Mouse (Mus musculus) CH12.LX (cell line): ENCODE results near the gene D6Ertd527e. TPM values are rescaled to one million over a fixed set of nuclear protein-coding genes. Genes with fewer than 3 reads are reported as not detected.

Experiments
- DNase-seq: peaks from one replicate; pipeline ENCODE4 v3.0.0-alpha.2; 2013; ENCODE audit errors: extremely low read depth
- H3K27ac ChIP-seq: 2 replicates; pipeline ENCODE4 v1.5.1; 2012; ENCODE audit warnings: low read depth, mild to moderate bottlenecking, control low read depth, moderate library complexity; ENCODE audit not compliant: insufficient read depth
- H3K27me3 ChIP-seq: replicated peaks from 2 replicates; pipeline ENCODE3; 2012; ENCODE audit warnings: inconsistent platforms
- H3K36me3 ChIP-seq, 2 experiments: replicated peaks in 1 of 2; 2 replicates each; pipeline versions ENCODE3 to v1.6.1; 2012; ENCODE audit warnings: inconsistent platforms in 1 of 2, low read length in 1 of 2, mild to moderate bottlenecking in 1 of 2, mixed read lengths in 1 of 2, moderate library complexity in 1 of 2; ENCODE audit not compliant: control insufficient read depth in 1 of 2, insufficient read depth in 1 of 2
- H3K4me1 ChIP-seq, 2 experiments: 2 replicates each; pipeline ENCODE4 v1.6.1; 2012; ENCODE audit warnings: inconsistent platforms in 1 of 2, moderate library complexity in 1 of 2; ENCODE audit not compliant: insufficient read depth in 2 of 2, control insufficient read depth in 1 of 2
- H3K4me2 ChIP-seq: 2 replicates; pipeline ENCODE4 v1.6.1; 2012; ENCODE audit warnings: low read depth, mild to moderate bottlenecking, control low read depth; ENCODE audit not compliant: poor library complexity, insufficient read depth, severe bottlenecking
- H3K4me3 ChIP-seq, 3 experiments: fragments of 150-350 bp in 1 of 3; sonication (generic) in 1 of 3; replicated peaks in 1 of 3; 2 replicates each; pipeline versions ENCODE3 to v1.5.1; 2011 to 2012; ENCODE audit warnings: low read depth in 2 of 3, low read length in 2 of 3, mild to moderate bottlenecking in 2 of 3, moderate library complexity in 2 of 3, control low read depth in 1 of 3, improper control_type of control experiment in 1 of 3, inconsistent platforms in 1 of 3, mixed read lengths in 1 of 3; ENCODE audit not compliant: poor library complexity in 1 of 3
- H3K79me2 ChIP-seq: replicated peaks from 2 replicates; pipeline ENCODE4 v1.6.1; 2012; ENCODE audit warnings: mild to moderate bottlenecking, moderate library complexity; ENCODE audit not compliant: control insufficient read depth, poor library complexity, insufficient read depth, severe bottlenecking; ENCODE audit errors: extremely low read depth
- H3K9ac ChIP-seq: 2 replicates; pipeline ENCODE4 v1.6.1; 2012; ENCODE audit warnings: low read depth, mild to moderate bottlenecking, control low read depth, moderate library complexity; ENCODE audit not compliant: insufficient read depth
- H3K9me3 ChIP-seq: replicated peaks from 2 replicates; pipeline ENCODE3; 2012; ENCODE audit warnings: low read length, inconsistent platforms, mixed read lengths
- BHLHE40 ChIP-seq: IDR thresholded peaks from 2 replicates; pipeline ENCODE4 v1.6.1; 2011; ENCODE audit warnings: mild to moderate bottlenecking, low read depth, low read length, improper control_type of control experiment
- CTCF ChIP-seq, 2 experiments: IDR thresholded peaks in 1 of 2; conservative IDR thresholded peaks in 1 of 2; 2 replicates each; pipeline ENCODE4 v1.5.1; 2011 to 2012; ENCODE audit warnings: low read depth in 2 of 2, low read length in 2 of 2, improper control_type of control experiment in 1 of 2, inconsistent platforms in 1 of 2, mild to moderate bottlenecking in 1 of 2, moderate library complexity in 1 of 2
- ETS1 ChIP-seq: conservative IDR thresholded peaks from 2 replicates; pipeline ENCODE4 v1.6.1; 2012; ENCODE audit warnings: low read depth, mild to moderate bottlenecking, inconsistent platforms, low read length, improper control_type of control experiment, moderate library complexity
- HCFC1 ChIP-seq: IDR thresholded peaks from 2 replicates; pipeline ENCODE4 v1.6.1; 2012; ENCODE audit warnings: low read depth, mild to moderate bottlenecking, inconsistent platforms, low read length, improper control_type of control experiment
- KAT2A ChIP-seq: IDR thresholded peaks from 2 replicates; pipeline ENCODE4 v1.6.1; 2012; ENCODE audit warnings: low read length, improper control_type of control experiment, inconsistent platforms; ENCODE audit not compliant: insufficient replicate concordance
- MAZ ChIP-seq: IDR thresholded peaks from 2 replicates; pipeline ENCODE4 v1.6.1; 2012; ENCODE audit warnings: low read depth, mild to moderate bottlenecking, inconsistent platforms, low read length, improper control_type of control experiment, moderate library complexity
- NELFE ChIP-seq: IDR thresholded peaks from 2 replicates; pipeline ENCODE4 v1.6.1; 2011; ENCODE audit warnings: low read depth, low read length, improper control_type of control experiment
- NRF1 ChIP-seq: IDR thresholded peaks from 2 replicates; pipeline ENCODE4 v1.6.1; 2014; ENCODE audit warnings: low read depth, mild to moderate bottlenecking, inconsistent platforms, low read length, improper control_type of control experiment, moderate library complexity
- POLR2A ChIP-seq: IDR thresholded peaks from 2 replicates; pipeline ENCODE4 v1.6.1; 2011; ENCODE audit warnings: low read depth, mild to moderate bottlenecking, improper control_type of control experiment, low read length
- USF1 ChIP-seq: IDR thresholded peaks from 2 replicates; pipeline ENCODE4 v1.6.1; 2014; ENCODE audit warnings: low read depth, mild to moderate bottlenecking, inconsistent platforms, low read length, improper control_type of control experiment
- USF2 ChIP-seq: conservative IDR thresholded peaks from 2 replicates; pipeline ENCODE4 v1.6.1; 2011; ENCODE audit warnings: low read depth, low read length, improper control_type of control experiment
- ZC3H11A ChIP-seq: IDR thresholded peaks from 2 replicates; pipeline ENCODE4 v1.6.1; 2012; ENCODE audit warnings: low read depth, mild to moderate bottlenecking, inconsistent platforms, low read length, improper control_type of control experiment
- ZMIZ1 ChIP-seq: IDR thresholded peaks from 2 replicates; pipeline ENCODE4 v1.6.1; 2012; ENCODE audit warnings: low read depth, mild to moderate bottlenecking, inconsistent platforms, low read length, improper control_type of control experiment
- ZNF384 ChIP-seq: IDR thresholded peaks from 2 replicates; pipeline ENCODE4 v1.6.1; 2012; ENCODE audit warnings: low read depth, low read length, improper control_type of control experiment, inconsistent platforms
- dilution Hi-C: fragments of 300-500 bp; cut with MboI; formaldehyde crosslinking; loops from 2 replicates; pipeline ENCODE4 v1.14.3; 2020; ENCODE audit warnings: low sequenced_read_pairs; ENCODE audit not compliant: extremely low pct_unique_long_range_greater_than_20kb, extremely low pct_ligation_motif_present
- in situ Hi-C: fragments of 300-500 bp; cut with MboI; formaldehyde crosslinking; loops from 3 replicates; pipeline ENCODE4 v1.14.3; 2019; ENCODE audit warnings: low sequenced_read_pairs, low pct_ligation_motif_present, low pct_unique_long_range_greater_than_20kb, mixed read lengths
- polyA plus RNA-seq: library from polyadenylated mRNA; unstranded; fragments of >175 nt; gene quantifications from 2 replicates; pipeline ENCODE4 v1.2.1, GENCODE M21; 2012; ENCODE audit warnings: low read depth; ENCODE audit not compliant: insufficient read length
- total RNA-seq, 2 experiments: library from RNA; depleted of rRNA; stranded (reverse); fragments of 300-350 nt in 1 of 2; fragments of >200 nt in 1 of 2; gene quantifications; 2 replicates each; pipeline ENCODE4 v1.2.3; 2012 to 2014

D6Ertd527e gene
- total and polyA plus RNA-seq, 3 experiments, result 0.10 to 0.34 TPM; not detected in 1

- dilution Hi-C loops, result no loop called here
- DNase-seq, result no peak
- peaks cover 7% of the 10 kb centered on the region for H3K9me3 ChIP-seq
Observed at GRCm38 (mm10) chr6:87131078-87131477, 26.5 kb downstream of the D6Ertd527e start.

GRCm38 (mm10) chr6:87133520-87133919 is 29.0 kb downstream of the D6Ertd527e start:
- H3K4me2 ChIP-seq, result no peak overlapping the region
- DNase-seq, result no peak
- H3K9me3 ChIP-seq, result peaks cover 7% of the 10 kb centered on the region
- dilution Hi-C loops, result no loop called here
- H3K4me3 ChIP-seq, result no peak overlapping the region
- TF ChIP-seq BHLHE40, result no peak
- no peak for TF ChIP-seq POLR2A
- no peak for TF ChIP-seq ZMIZ1
- no peak for TF ChIP-seq HCFC1
- no peak for TF ChIP-seq KAT2A
- no peak for TF ChIP-seq MAZ
- no peak for TF ChIP-seq ETS1
- TF ChIP-seq, all 38 proteins: peak for 0
- Histone ChIP-seq H3K36me3 (no peaks in the 10 kb centered on the region), H3K27me3 (no peaks in the 10 kb centered on the region), H3K4me1 (0 out of 4 replicates have a peak, but pooled peaks cover 0 to 2% of the 10 kb centered on the region in 2 experiments), H3K79me2 (no peaks in the 10 kb centered on the region), H3K9ac (no peak overlapping the region), H3K27ac (no peak overlapping the region)
- in situ Hi-C loops, result no loop called here

More at GRCm38 (mm10) chr6:87131078-87131477, 26.5 kb downstream of the D6Ertd527e start:
- no peak overlapping the region for H3K9ac ChIP-seq
- H3K27ac ChIP-seq, result no peak overlapping the region
- H3K27me3 ChIP-seq, result no peaks in the 10 kb centered on the region
- in situ Hi-C loops, result no loop called here
- TF ChIP-seq CTCF (conservative IDR thresholded peaks at IDR 0.05 in 1 of 2, IDR thresholded peaks at IDR 0.05 in 1 of 2; ENCODE audit: low read depth in 2 of 2, low read length in 2 of 2) (peak in 1 of 2 experiments; percentile 25; a peak in 1 of 4 replicates), ZNF384 (no peak)
- H3K79me2 ChIP-seq, result no peaks in the 10 kb centered on the region
- H3K4me3 ChIP-seq, result no peak overlapping the region
- no peak overlapping the region for H3K4me2 ChIP-seq
- H3K36me3 ChIP-seq, result no peaks in the 10 kb centered on the region
- peaks cover 8 to 17% of the 10 kb centered on the region in 2 experiments; a peak in 3 of 4 replicates for H3K4me1 ChIP-seq

GRCm38 (mm10) chr6:87133966-87134546 is 29.5 kb downstream of the D6Ertd527e start:
- dilution Hi-C loops, result no loop called here
- no peak for DNase-seq
- no peak overlapping the region for H3K9ac ChIP-seq
- H3K4me3 ChIP-seq, result no peak overlapping the region
- no peak overlapping the region for H3K4me2 ChIP-seq
- H3K36me3 ChIP-seq, result no peaks in the 10 kb centered on the region
- no peaks in the 10 kb centered on the region for H3K79me2 ChIP-seq
- no peaks in the 10 kb centered on the region for H3K27me3 ChIP-seq
- TF ChIP-seq USF2, result no peak
- no peak for TF ChIP-seq NRF1
- TF ChIP-seq USF1, result no peak
- TF ChIP-seq ZC3H11A, result no peak
- no peak for TF ChIP-seq NELFE
- TF ChIP-seq KAT2A, result no peak
- 0 out of 4 replicates have a peak, but pooled peaks cover 0 to 2% of the 10 kb centered on the region in 2 experiments for H3K4me1 ChIP-seq
- peaks cover 7% of the 10 kb centered on the region for H3K9me3 ChIP-seq
- H3K27ac ChIP-seq, result no peak overlapping the region
- in situ Hi-C loops, result no loop called here
